Mouse (Mus musculus) hindbrain, embryonic 11.5 days (tissue): ENCODE measurements at regions not wholly inside any gene's neighbourhood (a gene's known extent, or its start where the extent isn't known, plus 50 kb on each side); places are given as distances from the start of the nearest gene placed in this dataset.

ENCODE experiments used
- ATAC-seq: fragments of 200-750 bp; cut with Nextera tagmentation; 2 replicates; pipeline ENCODE4 v1.8.0; 2017; ENCODE audit warnings: mild to moderate bottlenecking, moderate TSS enrichment, moderate library complexity; ENCODE audit not compliant: low FRiP score
- DNase-seq: peaks from one replicate; pipeline ENCODE4 v3.0.0-alpha.2; 2015; ENCODE audit warnings: low spot score
- H3K27ac ChIP-seq: fragments of 300-500 bp; sonication (generic); 2 replicates; pipeline ENCODE4 v1.5.1; 2014; ENCODE audit warnings: mild to moderate bottlenecking, low read depth, low read length
- H3K27me3 ChIP-seq: fragments of 300-500 bp; sonication (generic); 2 replicates; pipeline ENCODE4 v1.6.1; 2014; ENCODE audit warnings: mild to moderate bottlenecking, low read length, moderate library complexity, mixed read lengths; ENCODE audit not compliant: control insufficient read depth, insufficient read depth
- H3K36me3 ChIP-seq: fragments of 300-500 bp; sonication (generic); 2 replicates; pipeline ENCODE4 v1.6.1; 2014; ENCODE audit warnings: mild to moderate bottlenecking, low read length, moderate library complexity, mixed read lengths; ENCODE audit not compliant: control insufficient read depth, insufficient read depth
- H3K4me1 ChIP-seq: fragments of 300-500 bp; sonication (generic); replicated peaks from 2 replicates; pipeline ENCODE4 v1.6.1; 2014; ENCODE audit warnings: low read length, mixed read lengths; ENCODE audit not compliant: control insufficient read depth, insufficient read depth
- H3K4me2 ChIP-seq: fragments of 300-500 bp; sonication (generic); replicated peaks from 2 replicates; pipeline ENCODE4 v1.6.1; 2014; ENCODE audit warnings: mild to moderate bottlenecking, low read depth, low read length
- H3K4me3 ChIP-seq: fragments of 300-500 bp; sonication (generic); 2 replicates; pipeline ENCODE4 v1.5.1; 2014; ENCODE audit warnings: low read depth, low read length
- H3K9ac ChIP-seq: fragments of 300-500 bp; sonication (generic); 2 replicates; pipeline ENCODE4 v1.6.1; 2014; ENCODE audit warnings: low read depth, low read length
- H3K9me3 ChIP-seq: fragments of 300-500 bp; sonication (generic); 2 replicates; pipeline ENCODE4 v1.6.1; 2016; ENCODE audit warnings: low read length; ENCODE audit not compliant: control insufficient read depth
- WGBS: fragments of 180-500 bp; shearing (Covaris S2); extraction: QIAGEN DNeasy Blood & Tissue Kit; methylation state at CpG from one replicate; pipeline ENCODE4 v1.1.7; 2014; 5-methylcytosine and 5-hydroxymethylcytosine counted together

DNA sequence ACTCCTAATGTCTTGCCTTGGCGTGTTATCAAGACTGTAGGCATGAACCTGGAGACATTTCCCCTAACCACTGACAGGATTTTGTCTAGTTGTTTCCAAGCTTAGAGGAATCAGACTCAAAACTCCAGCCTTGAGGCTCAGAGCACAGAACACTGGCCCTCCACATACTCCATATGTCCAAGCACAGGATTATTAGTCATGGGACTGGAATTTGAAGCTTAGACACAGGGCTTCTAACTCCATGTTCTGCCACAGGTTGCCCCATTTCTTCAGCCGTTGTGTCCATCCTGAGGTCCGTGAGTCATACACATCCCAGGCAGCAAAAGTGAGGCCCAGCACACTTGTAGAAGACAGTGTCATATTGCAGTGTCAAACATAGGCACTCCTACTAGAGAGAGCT is 68.9 kb downstream of the Gpr6 start:
- no peak overlapping the region for H3K27ac ChIP-seq
- no peak for DNase-seq
- H3K4me2 ChIP-seq = no peak overlapping the region
- no peak for ATAC-seq
- no peaks in the 10 kb centered on the region for H3K36me3 ChIP-seq
- WGBS = 86% methylated on average over 3 of the region's 3 CpGs
- no peak overlapping the region for H3K4me3 ChIP-seq
- no peaks in the 10 kb centered on the region for H3K27me3 ChIP-seq
- no peaks in the 10 kb centered on the region for H3K4me1 ChIP-seq
- no peak overlapping the region for H3K9ac ChIP-seq
- no peaks in the 10 kb centered on the region for H3K9me3 ChIP-seq

DNA sequence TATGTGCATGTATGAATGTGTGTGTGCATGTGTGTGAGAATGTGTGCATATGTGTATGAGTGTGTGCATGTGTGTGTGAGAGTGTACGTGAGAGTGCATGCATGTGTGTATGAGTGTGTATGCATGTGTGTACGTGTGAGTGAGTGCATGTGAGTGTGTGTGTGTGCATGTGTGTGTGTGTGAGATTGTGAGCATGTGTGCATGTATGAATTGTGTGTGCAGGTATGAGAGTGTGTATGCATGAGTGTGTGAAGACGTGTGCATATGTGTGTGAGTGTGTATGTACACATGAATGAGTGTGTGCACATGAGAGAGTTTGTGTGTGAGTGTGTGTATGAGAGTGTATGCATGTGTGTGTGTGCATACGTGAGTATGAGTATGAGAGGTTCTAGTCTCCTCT is 71.1 kb downstream of the Gpr6 start:
- 86% methylated on average over 4 of the region's 4 CpGs for WGBS
- H3K4me3 ChIP-seq = no peak overlapping the region
- H3K27ac ChIP-seq = no peak overlapping the region
- no peaks in the 10 kb centered on the region for H3K9me3 ChIP-seq
- H3K9ac ChIP-seq = no peak overlapping the region
- H3K4me2 ChIP-seq = no peak overlapping the region
- no peaks in the 10 kb centered on the region for H3K4me1 ChIP-seq
- ATAC-seq = no peak
- H3K27me3 ChIP-seq = no peaks in the 10 kb centered on the region
- DNase-seq = no peak
- H3K36me3 ChIP-seq = no peaks in the 10 kb centered on the region

DNA sequence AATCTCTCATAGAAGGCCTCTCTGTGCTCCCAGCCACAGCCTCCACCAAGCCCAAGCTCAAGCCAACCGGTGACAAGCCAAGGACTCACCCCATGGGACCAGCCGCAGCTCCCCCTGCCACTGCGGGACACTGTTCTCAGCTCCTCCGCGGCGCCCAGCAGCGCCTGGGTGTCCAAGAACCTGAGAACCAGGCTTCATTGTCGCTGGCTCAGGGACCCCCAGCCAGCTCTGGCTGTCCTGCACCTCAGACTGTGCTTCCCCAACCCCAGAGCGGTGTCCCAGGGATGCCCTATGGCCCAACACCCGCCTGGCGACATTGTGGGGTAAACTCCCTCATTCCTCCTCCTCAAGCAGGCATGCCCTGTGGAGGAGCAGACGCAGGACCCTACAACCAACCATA is 72.6 kb downstream of the Gpr6 start:
- Histone ChIP-seq H3K4me2 (no peak overlapping the region), H3K4me3 (no peak overlapping the region), H3K9ac (no peak overlapping the region), H3K9me3 (no peaks in the 10 kb centered on the region), H3K27me3 (no peaks in the 10 kb centered on the region), H3K36me3 (no peaks in the 10 kb centered on the region), H3K4me1 (no peaks in the 10 kb centered on the region), H3K27ac (no peak overlapping the region)
- ATAC-seq (no peak), DNase-seq (no peak)
- 81% methylated on average over 12 of the region's 12 CpGs for WGBS

DNA sequence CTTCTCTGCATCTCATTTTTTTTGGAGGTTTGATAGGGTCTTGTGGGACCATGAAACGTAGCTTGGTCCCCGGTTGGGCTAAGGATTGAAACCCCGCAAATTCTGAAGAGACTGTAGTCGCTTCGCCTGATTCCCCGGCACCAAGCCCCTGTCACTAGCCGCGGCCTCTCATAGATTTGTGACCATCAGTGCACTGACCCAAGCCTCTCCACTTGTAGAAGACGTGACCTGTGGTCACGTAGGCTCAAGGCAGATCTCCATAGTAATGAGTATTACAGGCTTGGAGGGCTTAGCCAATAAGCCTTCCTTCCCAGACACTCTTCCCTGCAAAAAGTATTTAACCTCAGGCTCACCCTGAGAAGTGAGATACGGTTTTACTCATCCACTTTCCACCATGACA is 73.3 kb downstream of the Gpr6 start:
- Histone ChIP-seq H3K27ac (no peak overlapping the region), H3K4me2 (no peak overlapping the region), H3K36me3 (no peaks in the 10 kb centered on the region), H3K27me3 (no peaks in the 10 kb centered on the region), H3K9ac (no peak overlapping the region), H3K4me1 (no peaks in the 10 kb centered on the region), H3K9me3 (no peaks in the 10 kb centered on the region), H3K4me3 (no peak overlapping the region)
- WGBS = 78% methylated on average over 11 of the region's 11 CpGs
- peak; percentile 28; the same call in 1 of the 2 replicates for ATAC-seq
- DNase-seq = no peak

DNA sequence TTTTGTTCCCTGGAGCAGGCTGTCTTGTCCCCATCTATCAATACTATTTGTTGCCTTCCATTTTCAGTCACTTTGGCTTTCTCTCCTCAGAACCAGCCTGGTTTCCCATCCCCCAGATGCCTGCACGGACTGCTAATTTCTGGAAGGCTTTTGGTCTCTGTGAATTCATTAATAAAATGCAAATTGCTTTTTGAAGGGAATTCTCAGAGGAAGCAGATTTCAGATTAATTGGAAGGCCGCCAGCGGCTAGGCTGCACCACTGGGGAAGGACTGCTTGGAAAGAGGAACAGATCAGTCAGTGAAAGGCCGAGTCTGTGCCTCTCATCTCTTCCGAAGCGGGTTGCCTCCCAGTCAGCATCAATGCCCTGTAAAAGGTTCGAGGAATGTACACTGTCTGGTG is 73.8 kb downstream of the Gpr6 start:
- H3K27ac ChIP-seq = no peak overlapping the region
- H3K4me2 ChIP-seq = no peak overlapping the region
- ATAC-seq = peak; percentile 80
- H3K27me3 ChIP-seq = no peaks in the 10 kb centered on the region
- no peaks in the 10 kb centered on the region for H3K36me3 ChIP-seq
- H3K9me3 ChIP-seq = no peaks in the 10 kb centered on the region
- WGBS = 53% methylated on average over 7 of the region's 7 CpGs
- no peaks in the 10 kb centered on the region for H3K4me1 ChIP-seq
- H3K4me3 ChIP-seq = no peak overlapping the region
- H3K9ac ChIP-seq = no peak overlapping the region
- peak; percentile 49 for DNase-seq

DNA sequence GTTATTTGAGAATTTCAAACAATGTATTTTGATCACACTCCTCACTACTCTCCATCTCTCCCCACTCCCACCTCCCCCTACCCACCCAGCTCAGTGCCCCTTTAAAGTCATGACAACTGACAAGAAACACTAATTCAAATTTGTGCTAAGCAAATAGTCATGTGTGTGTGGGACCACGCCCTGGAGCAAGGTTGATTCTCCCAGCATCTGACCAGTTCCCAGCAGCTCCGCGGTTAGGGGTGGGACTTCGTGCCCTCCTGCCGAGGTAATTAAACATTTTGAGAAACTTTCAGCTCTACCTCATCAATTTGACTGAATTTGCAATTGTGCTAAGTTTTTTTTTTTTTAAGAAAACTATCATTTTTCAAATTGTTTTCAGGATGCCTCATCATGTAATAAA is 74.5 kb downstream of the Gpr6 start:
- ATAC-seq = peak; percentile 49; the same call in 1 of the 2 replicates
- H3K9ac ChIP-seq = no peak overlapping the region
- no peak overlapping the region for H3K4me2 ChIP-seq
- no peaks in the 10 kb centered on the region for H3K4me1 ChIP-seq
- no peaks in the 10 kb centered on the region for H3K36me3 ChIP-seq
- 64% methylated on average over 5 of the region's 5 CpGs for WGBS
- no peak for DNase-seq
- H3K9me3 ChIP-seq = no peaks in the 10 kb centered on the region
- H3K27me3 ChIP-seq = no peaks in the 10 kb centered on the region
- no peak overlapping the region for H3K27ac ChIP-seq
- H3K4me3 ChIP-seq = no peak overlapping the region
